Mouse (Mus musculus): ENCODE data around the gene App.

DNA sequence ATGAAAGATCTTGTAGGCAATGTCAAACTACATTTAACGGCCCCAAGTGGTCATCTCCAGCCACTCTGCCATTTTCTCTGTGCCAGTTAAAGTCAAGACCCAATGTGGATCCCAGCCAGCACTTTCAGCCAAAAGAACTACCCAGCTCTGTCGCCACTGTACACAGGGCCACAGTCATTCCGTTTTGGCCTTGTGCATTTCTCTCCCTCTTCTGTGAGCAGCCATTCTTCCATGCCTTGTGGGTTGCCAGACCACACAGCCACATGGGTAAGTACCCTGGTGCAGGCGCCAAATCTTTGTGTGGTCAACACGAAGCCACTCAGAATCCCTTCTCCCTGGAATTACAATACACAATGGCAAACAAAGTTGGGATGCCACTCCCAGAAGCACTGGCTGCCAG is 57.7 kb downstream of the App start:
- TF ChIP-seq CTCF (IDR thresholded peaks at IDR 0.05; ENCODE audit: low read depth, low read length) (no peak), POLR2A (IDR thresholded peaks at IDR 0.05; ENCODE audit: extremely low read depth, insufficient read depth, low read length) (no peak)

All from liver, adult 2 months (tissue).